28 mouse cellular contexts compared by ENCODE assay signal in genomic region chr9:28211877-28212276, GRCm38 (mm10).
A peak's percentile ranks its signal among the peaks of the same experiment; 100 is the strongest.
DNase-seq lines count a peak whose midpoint lies in the region; ATAC-seq and TF ChIP-seq lines count a peak whose summit lies in the region.
"Had no signal": no experiment of that assay in that cellular context is flagged by ENCODE, and none has a peak within 500 bp of the region (broad histone marks: within the 10 kb centered on the region; RNA-seq: fewer than 3 reads in every experiment).

No protein-coding gene starts in this region.

- H3K4me3 ChIP-seq in midbrain, embryonic 12.5 days, result no peak overlapping the region
- no peak overlapping the region for H3K4me3 ChIP-seq in midbrain, embryonic 16.5 days (ENCODE audit: low read depth, low read length)
- H3K4me3 ChIP-seq in forebrain, embryonic 13.5 days, result no peak overlapping the region
- H3K4me3 ChIP-seq: embryonic facial prominence, embryonic 13.5 days; hindbrain, embryonic 10.5 days; kidney, embryonic 15.5 days; myocyte; neural tube, embryonic 12.5 days; stomach, embryonic 15.5 days had no signal

- H3K27ac ChIP-seq in midbrain, embryonic 12.5 days (replicated peaks), result no peak overlapping the region
- no peak overlapping the region for H3K27ac ChIP-seq in midbrain, embryonic 16.5 days (ENCODE audit: low read length)
- 0 out of 2 replicates have a peak overlapping the region, but pooled peaks have one; percentile 5 for H3K27ac ChIP-seq in forebrain, embryonic 13.5 days
- H3K27ac ChIP-seq: embryonic facial prominence, embryonic 13.5 days; hindbrain, embryonic 10.5 days; kidney, embryonic 15.5 days; liver, embryonic 14.5 days; neural tube, embryonic 12.5 days; stomach, embryonic 15.5 days had no signal

- no peak for TF ChIP-seq POLR2A in brain, embryonic 14.5 days (IDR thresholded peaks at IDR 0.05; ENCODE audit: borderline replicate concordance, extremely low read depth, insufficient read depth, insufficient read length, poor library complexity, severe bottlenecking)

- peak; percentile 47; the same call in 1 of the 2 replicates for ATAC-seq in midbrain, embryonic 12.5 days (ENCODE audit: low FRiP score, low read depth)
- no peak for ATAC-seq in midbrain, embryonic 16.5 days
- ATAC-seq in forebrain, embryonic 13.5 days, result peak; percentile 87
- ATAC-seq: activated CD4-positive, CD25-positive, alpha-beta regulatory T cell, adult 4 months; hindbrain, embryonic 16.5 days had no signal

- TF ChIP-seq CTCF in brain, embryonic 14.5 days (IDR thresholded peaks at IDR 0.05; ENCODE audit: borderline replicate concordance, extremely low read depth, insufficient read depth, insufficient read length), result no peak

- 15% methylated on average over 1 of the region's 1 CpGs for WGBS in midbrain, embryonic 12.5 days
- WGBS in midbrain, embryonic 16.5 days, result 3% methylated on average over 1 of the region's 1 CpGs
- 7% methylated on average over 1 of the region's 1 CpGs for WGBS in forebrain, embryonic 13.5 days

- no peaks in the 10 kb centered on the region for H3K27me3 ChIP-seq in midbrain, embryonic 12.5 days
- H3K27me3 ChIP-seq in midbrain, embryonic 16.5 days (ENCODE audit: control insufficient read depth, insufficient read depth, low read depth, low read length), result no peaks in the 10 kb centered on the region
- H3K27me3 ChIP-seq in forebrain, embryonic 13.5 days, result no peaks in the 10 kb centered on the region
- H3K27me3 ChIP-seq: embryonic facial prominence, embryonic 13.5 days; kidney, embryonic 15.5 days; neural tube, embryonic 12.5 days; stomach, embryonic 15.5 days had no signal

- H3K4me2 ChIP-seq in midbrain, embryonic 12.5 days (replicated peaks), result no peak overlapping the region
- H3K4me2 ChIP-seq in midbrain, embryonic 16.5 days (ENCODE audit: low read length), result no peak overlapping the region
- H3K4me2 ChIP-seq in forebrain, embryonic 13.5 days, result no peak overlapping the region
- H3K4me2 ChIP-seq: embryonic facial prominence, embryonic 13.5 days; kidney, embryonic 15.5 days; neural tube, embryonic 12.5 days; stomach, embryonic 15.5 days had no signal

- no peaks in the 10 kb centered on the region for H3K36me3 ChIP-seq in midbrain, embryonic 12.5 days
- H3K36me3 ChIP-seq in midbrain, embryonic 16.5 days (ENCODE audit: control insufficient read depth, insufficient read depth, low read length), result no peaks in the 10 kb centered on the region
- H3K36me3 ChIP-seq in forebrain, embryonic 13.5 days (ENCODE audit: poor library complexity, severe bottlenecking), result no peaks in the 10 kb centered on the region
- H3K36me3 ChIP-seq: embryonic facial prominence, embryonic 13.5 days; hindbrain, embryonic 10.5 days; kidney, embryonic 15.5 days; neural tube, embryonic 12.5 days; stomach, embryonic 15.5 days had no signal

- H3K9ac ChIP-seq in midbrain, embryonic 12.5 days (replicated peaks), result no peak overlapping the region
- H3K9ac ChIP-seq in midbrain, embryonic 16.5 days (ENCODE audit: low read depth, low read length), result no peak overlapping the region
- H3K9ac ChIP-seq in forebrain, embryonic 13.5 days, result no peak overlapping the region
- H3K9ac ChIP-seq: embryonic facial prominence, embryonic 13.5 days; kidney, embryonic 15.5 days; liver, embryonic 14.5 days; neural tube, embryonic 12.5 days; stomach, embryonic 15.5 days had no signal

- DNase-seq in brain, embryonic 14.5 days (ENCODE audit: low read depth), result peak; percentile 92
- DNase-seq in forelimb bud, embryonic 11.5 days (ENCODE audit: low read depth, low spot score), result peak; percentile 23
- no peak for DNase-seq in spleen, postnatal 4 days (ENCODE audit: low spot score in 2 of 2)
- DNase-seq: adrenal gland, adult 2 months; B cell, adult 2 months; cerebellum, adult 8-10 months; cerebellum, postnatal 25 days; embryo, embryonic 11 days; gastrocnemius, postnatal 14 days; heart, postnatal 14 days; kidney, adult 18-20 months; kidney, postnatal 4 days; layer of hippocampus, adult 9-11 months; liver; lung, adult 2 months; right cerebral cortex, postnatal 14 days had no signal

- H3K4me1 ChIP-seq in midbrain, embryonic 12.5 days, result peaks cover 3% of the 10 kb centered on the region
- peaks cover 3% of the 10 kb centered on the region; the same call in 1 of the 2 replicates for H3K4me1 ChIP-seq in midbrain, embryonic 16.5 days (ENCODE audit: control insufficient read depth, insufficient read depth, low read length)
- peaks cover 35% of the 10 kb centered on the region for H3K4me1 ChIP-seq in forebrain, embryonic 13.5 days
- H3K4me1 ChIP-seq: embryonic facial prominence, embryonic 13.5 days; hindbrain, embryonic 10.5 days; kidney, embryonic 15.5 days; neural tube, embryonic 12.5 days; stomach, embryonic 15.5 days had no signal

- H3K9me3 ChIP-seq in midbrain, embryonic 12.5 days, result no peaks in the 10 kb centered on the region
- H3K9me3 ChIP-seq in midbrain, embryonic 16.5 days (replicated peaks; ENCODE audit: control insufficient read depth, low read length, poor library complexity, severe bottlenecking), result no peaks in the 10 kb centered on the region
- H3K9me3 ChIP-seq in forebrain, embryonic 13.5 days (replicated peaks), result no peaks in the 10 kb centered on the region
- H3K9me3 ChIP-seq: embryonic facial prominence, embryonic 13.5 days; hindbrain, embryonic 10.5 days; kidney, embryonic 15.5 days; neural tube, embryonic 12.5 days; stomach, embryonic 15.5 days had no signal

Comparison
In these comparisons a context has a peak if more than half of its experiments do, and no peak if none do; other contexts are left out.
1. DNase-seq: peak in brain, embryonic 14.5 days (single experiment) and forelimb bud, embryonic 11.5 days (single experiment); none in spleen, postnatal 4 days (0 of 2).